Mouse (Mus musculus): Measurements from ENCODE around the gene Rnf213.

DNA sequence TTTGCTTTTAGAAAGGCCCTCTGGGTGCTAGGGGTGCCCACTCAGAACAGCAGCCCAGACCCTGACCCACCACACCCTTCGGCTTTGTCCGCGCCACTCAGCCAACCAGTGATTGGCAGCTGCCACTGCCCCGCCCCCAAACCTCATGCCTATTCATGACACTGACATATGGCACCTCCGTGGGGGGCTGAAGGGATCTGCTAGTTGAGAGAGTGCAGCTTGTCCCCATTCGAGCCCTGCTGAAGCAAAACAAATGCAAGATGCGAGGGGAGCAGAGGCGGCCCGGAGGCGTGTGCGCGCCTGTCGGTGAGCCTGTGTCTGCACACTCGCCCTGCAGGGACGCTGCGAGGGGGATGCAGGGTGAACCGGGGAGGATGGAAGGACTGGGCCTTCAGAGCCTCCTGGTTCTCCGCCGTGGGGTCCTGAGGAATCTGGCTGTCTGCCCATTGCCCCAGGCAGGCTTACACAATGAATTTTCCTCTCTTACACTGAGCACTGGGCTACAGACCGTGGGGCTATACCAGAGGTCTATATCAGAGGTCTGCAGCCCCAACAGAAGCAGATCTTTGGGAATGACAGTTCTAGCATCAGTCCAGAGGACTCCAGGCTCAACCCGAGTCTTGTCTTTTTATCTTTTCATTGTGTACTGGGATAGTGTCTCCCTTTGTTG is 122.2 kb downstream of the Rnf213 start:
- TF ChIP-seq POLR2A (IDR thresholded peaks at IDR 0.05; ENCODE audit: insufficient read depth, low read depth, low read length): no peak
- TF ChIP-seq CTCF (IDR thresholded peaks at IDR 0.05; ENCODE audit: insufficient read depth, low read depth, low read length): peak; percentile 27; the same call in 1 of the 2 replicates
